Mouse (Mus musculus) gastrocnemius, adult 8-10 months (tissue): ENCODE results near the gene Coro1c. TPM values are rescaled to one million over a fixed set of nuclear protein-coding genes. Genes with fewer than 3 reads are reported as not detected.

ENCODE experiments used
- DNase-seq, 2 experiments: peaks; one replicate each; pipeline ENCODE4 v3.0.0; 2022; ENCODE audit warnings: low spot score in 2 of 2
- total RNA-seq, 4 experiments: library from RNA; stranded (reverse); gene quantifications; 2 replicates each; pipeline ENCODE4 v1.2.4; 2022

The Coro1c gene
- total RNA-seq: 1 to 10 TPM; 7.0 to 9.8 (median 8.2) TPM

GRCm38 (mm10) chr5:113908592-113909441 lies at the start of gene Coro1c:
TSS of gene Coro1c (minus strand) at chr5:113908758.
- peak; percentile 99 to 100 for DNase-seq

GRCm38 (mm10) chr5:113956510-113956909 lies 48.0 kb upstream of the Coro1c start:
- DNase-seq: peak; percentile 57 to 66

GRCm38 (mm10) chr5:113955691-113956090 lies 47.1 kb upstream of the Coro1c start:
- DNase-seq: no peak

DNA sequence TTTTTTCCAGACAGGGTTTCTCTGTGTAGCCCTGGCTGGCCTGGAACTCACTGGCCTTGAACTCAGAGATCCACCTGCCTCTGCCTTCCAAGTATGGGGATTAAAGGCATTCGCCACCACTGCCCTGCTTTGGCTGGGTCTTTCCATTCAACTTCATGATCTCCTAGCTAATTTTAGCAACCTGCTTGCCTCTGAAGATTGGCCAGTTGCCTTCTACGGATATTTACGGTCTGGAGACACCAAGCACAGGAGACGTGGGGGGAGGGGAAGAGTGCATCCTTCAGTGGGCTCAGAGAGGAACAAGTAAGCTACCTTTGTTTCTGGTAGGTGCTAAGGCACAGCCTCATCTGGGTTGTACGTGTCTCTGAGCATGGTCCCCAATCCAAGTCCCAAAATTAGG lies 46.7 kb upstream of the Coro1c start:
- peak in 1 of 2 experiments; percentile 16 for DNase-seq

DNA sequence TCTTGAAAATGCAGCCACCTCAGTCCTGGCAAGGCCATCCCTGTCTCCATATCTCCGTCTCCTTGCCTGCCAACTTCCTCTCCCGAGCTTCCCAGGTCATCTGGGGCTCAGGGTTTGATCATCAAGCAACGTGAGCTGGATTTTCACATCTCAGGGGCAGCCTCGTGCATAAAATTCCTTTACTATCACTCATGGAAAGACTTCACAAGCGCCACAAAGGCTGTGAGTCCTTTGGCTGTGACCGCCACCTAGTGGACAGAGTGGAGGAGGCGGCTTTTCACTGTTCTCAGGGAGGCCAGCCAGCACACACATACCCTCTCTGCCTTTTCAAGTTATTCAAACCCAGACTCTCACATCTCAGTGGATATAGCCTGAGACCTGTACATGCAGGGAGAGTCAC lies 45.9 kb upstream of the Coro1c start:
- DNase-seq: peak; percentile 70 to 74

- no peak for DNase-seq
Measured at GRCm38 (mm10) chr5:113952519-113952918, 44.0 kb upstream of the Coro1c start.

DNA sequence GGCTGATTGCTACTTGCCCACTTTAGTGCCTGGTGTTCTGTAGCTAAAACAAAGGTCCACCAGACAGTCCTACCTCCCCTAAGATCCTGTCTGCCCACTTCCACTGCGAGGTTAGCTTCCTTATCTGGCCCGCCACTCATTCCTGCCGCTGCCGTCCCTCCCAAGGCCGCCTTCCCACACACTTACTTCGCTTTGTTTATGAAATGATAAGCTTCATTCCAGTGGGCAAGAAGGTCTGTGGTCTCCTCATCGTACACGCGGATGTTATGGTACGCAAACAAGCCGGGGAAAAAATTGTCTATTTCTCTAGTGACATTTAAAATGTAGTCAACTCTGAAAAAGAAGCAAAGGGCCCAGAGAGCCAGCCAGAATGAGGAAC lies 43.1 kb upstream of the Coro1c start:
- DNase-seq: no peak

- no peak for DNase-seq
Measured at GRCm38 (mm10) chr5:113950786-113951692, 42.5 kb upstream of the Coro1c start.

- DNase-seq: no peak
Measured at GRCm38 (mm10) chr5:113950133-113950532, 41.6 kb upstream of the Coro1c start.

DNA sequence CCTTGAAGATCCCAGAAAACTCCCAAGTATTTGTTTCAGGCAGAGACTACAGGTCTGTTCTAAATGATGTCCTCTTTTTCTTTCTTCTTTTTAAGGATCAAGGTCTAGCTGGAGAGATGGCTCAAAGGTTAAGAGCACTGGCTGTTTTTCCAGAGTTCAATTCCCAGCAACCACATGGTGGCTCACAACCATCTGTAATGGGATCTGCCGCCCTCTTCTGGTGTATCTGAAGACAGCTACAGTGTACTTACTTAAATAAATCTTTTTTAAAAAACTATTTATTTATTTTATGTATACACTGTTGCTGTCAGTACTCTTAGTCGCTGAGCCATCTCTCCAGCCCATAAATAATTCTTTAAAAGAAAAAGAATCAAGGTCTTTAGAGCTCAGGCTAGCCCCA lies 38.7 kb upstream of the Coro1c start:
- no peak for DNase-seq

GRCm38 (mm10) chr5:113945126-113945525 lies 36.6 kb upstream of the Coro1c start:
- no peak for DNase-seq

DNA sequence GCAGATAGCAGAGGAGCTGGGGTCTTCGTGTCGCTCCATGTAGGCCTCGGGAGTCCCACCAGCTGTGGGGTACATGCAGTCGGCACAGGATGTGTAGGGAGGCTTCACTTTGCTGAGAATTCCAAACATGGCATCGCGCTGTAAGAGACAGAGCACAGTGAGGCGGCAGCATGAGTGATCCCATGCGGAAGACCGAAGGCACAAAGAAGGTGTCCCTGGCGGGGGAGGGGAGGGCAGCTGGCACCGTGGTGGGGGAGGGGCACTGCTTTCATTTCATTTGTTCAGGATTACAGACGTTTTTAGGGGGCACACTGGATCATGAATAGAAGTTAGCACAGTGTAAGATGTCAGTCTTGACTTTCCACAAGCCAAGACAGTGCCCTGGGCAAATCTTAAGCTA lies 34.8 kb upstream of the Coro1c start:
- no peak for DNase-seq

- no peak for DNase-seq
Measured at GRCm38 (mm10) chr5:113942580-113942979, 34.0 kb upstream of the Coro1c start.

- no peak for DNase-seq
Measured at GRCm38 (mm10) chr5:113939263-113939900, 30.8 kb upstream of the Coro1c start.

DNA sequence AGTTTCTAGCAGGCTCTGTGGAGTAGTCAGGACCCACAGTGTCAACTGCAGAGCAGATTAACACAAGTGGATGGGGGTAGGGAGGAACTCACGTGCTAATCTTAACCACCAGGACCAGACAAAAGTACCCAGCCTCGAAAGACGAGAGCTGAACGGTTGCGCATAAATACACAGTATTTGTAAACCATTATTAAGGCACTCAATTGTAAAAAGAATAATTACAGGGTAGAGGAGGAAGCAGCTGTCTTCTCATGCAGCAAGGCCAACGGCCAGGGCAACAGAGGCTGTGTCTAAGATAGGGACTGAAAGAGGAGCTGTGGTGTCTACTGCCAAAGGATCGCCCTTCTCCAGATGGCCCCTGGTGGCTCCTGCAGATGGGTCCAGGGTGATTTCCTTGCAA lies 29.1 kb upstream of the Coro1c start:
- DNase-seq: no peak

- DNase-seq: no peak
Measured at GRCm38 (mm10) chr5:113933889-113934288, 25.3 kb upstream of the Coro1c start.

DNA sequence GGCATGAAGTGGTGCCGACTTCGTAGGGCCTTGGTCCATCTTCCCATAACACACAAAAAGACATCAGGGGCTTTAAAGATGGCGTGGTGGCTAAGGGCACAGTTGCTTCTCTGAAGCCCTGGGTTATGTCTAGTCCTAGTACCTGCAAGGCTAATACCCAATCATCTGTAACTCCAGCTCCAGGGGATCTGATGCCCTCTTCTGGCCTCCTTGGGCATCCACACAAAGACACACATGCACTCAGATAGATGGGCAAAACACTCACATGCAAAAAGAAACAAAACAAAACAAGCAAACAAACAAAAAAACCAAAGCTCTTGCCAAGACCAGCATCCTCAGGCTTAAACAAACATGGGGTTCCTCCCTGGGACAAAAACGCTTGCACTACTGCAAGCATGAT lies 24.9 kb upstream of the Coro1c start:
- DNase-seq: no peak

- DNase-seq: no peak
Measured at GRCm38 (mm10) chr5:113932310-113932709, 23.8 kb upstream of the Coro1c start.

DNA sequence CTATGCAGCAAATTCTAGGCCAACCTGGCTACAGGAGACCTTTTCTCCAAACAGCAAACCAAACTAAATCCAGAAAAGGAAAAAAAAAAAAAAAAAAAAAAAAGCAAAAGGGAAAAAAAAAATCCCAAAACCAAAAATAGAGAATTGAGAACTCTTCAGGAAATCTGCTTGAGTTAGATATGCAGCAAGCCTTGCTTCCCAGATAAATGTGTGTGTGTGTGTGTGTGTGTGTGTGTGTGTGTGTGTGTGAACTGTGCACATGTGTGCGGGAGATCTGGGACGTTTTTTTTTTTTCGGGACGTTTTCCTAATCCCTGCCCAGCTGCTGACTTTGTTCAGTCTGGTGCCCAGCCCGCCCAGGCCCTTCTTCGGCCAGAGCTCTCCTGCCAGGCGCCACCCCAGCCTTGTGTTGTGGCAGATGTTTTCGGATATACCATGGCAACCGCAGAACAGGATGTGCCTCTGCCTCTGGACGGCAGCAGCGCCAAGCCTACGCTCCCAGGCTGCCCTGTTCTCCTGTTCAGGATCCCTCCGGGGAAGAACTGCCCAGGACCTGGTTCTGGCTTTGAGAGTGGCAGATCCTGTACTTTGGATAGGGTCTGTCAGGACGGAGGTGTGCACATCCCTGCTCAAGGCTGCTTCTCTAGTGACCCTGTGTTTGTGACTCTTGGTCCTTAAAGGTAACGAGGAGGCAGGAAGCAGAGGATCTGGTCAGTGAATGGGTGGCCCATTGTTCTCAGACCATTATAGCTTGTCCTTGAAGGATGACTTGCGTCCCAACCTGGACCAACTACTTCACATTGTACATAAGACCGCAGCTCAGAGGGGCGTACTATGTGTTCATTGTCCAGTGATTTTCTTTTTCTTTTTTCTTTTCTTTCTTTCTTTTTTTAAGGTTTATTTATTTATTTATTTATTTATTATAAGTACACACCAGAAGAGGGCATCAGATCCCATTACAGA lies 22.4 kb upstream of the Coro1c start:
- DNase-seq: peak; percentile 41 to 53

GRCm38 (mm10) chr5:113929950-113930647 lies 21.5 kb upstream of the Coro1c start:
- DNase-seq: peak in 1 of 2 experiments; percentile 48
